Mouse (Mus musculus) cerebellum, adult 2 months (tissue): ENCODE results near the gene Tuba1a.

ENCODE experiments used
- CTCF ChIP-seq: fragments of 200-500 bp; IDR thresholded peaks from 2 replicates; pipeline ENCODE4 v1.5.1; 2011; ENCODE audit warnings: low read depth, mild to moderate bottlenecking, control low read depth, low read length, moderate library complexity, borderline replicate concordance; ENCODE audit not compliant: insufficient read depth
- POLR2A ChIP-seq: fragments of 200-500 bp; IDR thresholded peaks from 2 replicates; pipeline ENCODE4 v1.6.1; 2011; ENCODE audit warnings: low read length, control low read depth, borderline replicate concordance; ENCODE audit not compliant: insufficient read depth

- TF ChIP-seq POLR2A (no peak), CTCF (no peak)
Measured at GRCm38 (mm10) chr15:98958901-98959420, 5.5 kb upstream of the Tuba1a start.
